Mouse (Mus musculus) hindbrain, embryonic 13.5 days (tissue): Measurements from ENCODE around the gene Apon. TPM values are rescaled to one million over a fixed set of nuclear protein-coding genes. Genes with fewer than 3 reads are reported as not detected.
"Not testable (repeated sequence)": the region's sequence is repeated elsewhere in the genome, so short reads cannot be mapped to it uniquely, and the experiment has no call there.

Experiments
- ATAC-seq: fragments of 200-750 bp; cut with Nextera tagmentation; 2 replicates; pipeline ENCODE4 v1.8.0; 2017; ENCODE audit warnings: moderate TSS enrichment; ENCODE audit not compliant: low FRiP score
- H3K27ac ChIP-seq: fragments of 300-500 bp; sonication (generic); 2 replicates; pipeline ENCODE4 v1.5.1; 2015; ENCODE audit warnings: inconsistent platforms, mild to moderate bottlenecking, moderate library complexity
- H3K27me3 ChIP-seq: fragments of 300-500 bp; sonication (generic); 2 replicates; pipeline ENCODE4 v1.6.1; 2015; ENCODE audit warnings: mild to moderate bottlenecking, inconsistent platforms
- H3K36me3 ChIP-seq: fragments of 300-500 bp; sonication (generic); 2 replicates; pipeline ENCODE4 v1.6.1; 2015; ENCODE audit warnings: mild to moderate bottlenecking, inconsistent platforms
- H3K4me1 ChIP-seq: fragments of 300-500 bp; sonication (generic); replicated peaks from 2 replicates; pipeline ENCODE4 v1.6.1; 2015; ENCODE audit warnings: inconsistent platforms
- H3K4me2 ChIP-seq: fragments of 300-500 bp; sonication (generic); 2 replicates; pipeline ENCODE4 v1.6.1; 2015; ENCODE audit warnings: inconsistent platforms, mild to moderate bottlenecking, moderate library complexity
- H3K4me3 ChIP-seq: fragments of 300-500 bp; sonication (generic); 2 replicates; pipeline ENCODE4 v1.5.1; 2015; ENCODE audit warnings: mild to moderate bottlenecking, inconsistent platforms
- H3K9ac ChIP-seq: fragments of 300-500 bp; sonication (generic); 2 replicates; pipeline ENCODE4 v1.6.1; 2015; ENCODE audit warnings: mild to moderate bottlenecking, inconsistent platforms
- H3K9me3 ChIP-seq: fragments of 300-500 bp; sonication (generic); 2 replicates; pipeline ENCODE4 v1.6.1; 2016; ENCODE audit warnings: inconsistent platforms
- WGBS: fragments of 180-500 bp; shearing (Covaris S2); methylation state at CpG from one replicate; pipeline ENCODE4 v1.1.7; 2015; 5-methylcytosine and 5-hydroxymethylcytosine counted together
- polyA plus RNA-seq: library from polyadenylated mRNA; unstranded; fragments of >200 nt; fragmentation: Nextera tagmentation; extraction: Ambion mirVana; gene quantifications from 2 replicates; pipeline ENCODE4 v1.2.1, GENCODE M21; 2015

Gene Apon
- polyA plus RNA-seq, 1 experiment from 2014 or later, result 0.27 TPM

GRCm38 (mm10) chr10:128237807-128238480, 16.0 kb upstream of the Apon start:
- no peaks in the 10 kb centered on the region for H3K9me3 ChIP-seq
- peaks cover 5% of the 10 kb centered on the region; the same call in 1 of the 2 replicates for H3K4me1 ChIP-seq
- H3K27me3 ChIP-seq, result no peaks in the 10 kb centered on the region
- 73% methylated on average over 15 of the region's 15 CpGs for WGBS
- no peak overlapping the region for H3K9ac ChIP-seq
- peaks cover 22% of the 10 kb centered on the region for H3K36me3 ChIP-seq
- no peak overlapping the region for H3K4me2 ChIP-seq
- no peak overlapping the region for H3K4me3 ChIP-seq
- no peak for ATAC-seq
- no peak overlapping the region for H3K27ac ChIP-seq

- Histone ChIP-seq H3K27me3 (no peaks in the 10 kb centered on the region), H3K4me3 (no peak overlapping the region), H3K4me1 (0 out of 2 replicates have a peak, but pooled peaks cover 3% of the 10 kb centered on the region), H3K9me3 (no peaks in the 10 kb centered on the region), H3K9ac (no peak overlapping the region), H3K27ac (no peak overlapping the region), H3K36me3 (peaks cover 32% of the 10 kb centered on the region), H3K4me2 (no peak overlapping the region)
- ATAC-seq, result no peak
- WGBS, result 96% methylated on average over 4 of the region's 4 CpGs
These were observed 14.8 kb upstream of the Apon start for GRCm38 (mm10) chr10:128239140-128239539.

- Histone ChIP-seq H3K4me3 (no peak overlapping the region), H3K4me2 (no peak overlapping the region), H3K27ac (no peak overlapping the region), H3K36me3 (peaks cover 41% of the 10 kb centered on the region), H3K27me3 (no peaks in the 10 kb centered on the region), H3K4me1 (0 out of 2 replicates have a peak, but pooled peaks cover 3% of the 10 kb centered on the region), H3K9ac (no peak overlapping the region), H3K9me3 (no peaks in the 10 kb centered on the region)
- 94% methylated on average over 18 of the region's 18 CpGs for WGBS
- no peak for ATAC-seq
These were observed 13.8 kb upstream of the Apon start for GRCm38 (mm10) chr10:128240131-128240530.

- WGBS, result 97% methylated on average over 8 of the region's 8 CpGs
- Histone ChIP-seq H3K36me3 (peaks cover 73% of the 10 kb centered on the region), H3K27ac (no peak overlapping the region), H3K27me3 (no peaks in the 10 kb centered on the region), H3K9ac (no peak overlapping the region), H3K9me3 (no peaks in the 10 kb centered on the region), H3K4me3 (no peak overlapping the region), H3K4me1 (no peaks in the 10 kb centered on the region), H3K4me2 (no peak overlapping the region)
- ATAC-seq, result no peak
These were observed 10.6 kb upstream of the Apon start for GRCm38 (mm10) chr10:128243252-128243651.

- Histone ChIP-seq H3K9me3 (no peaks in the 10 kb centered on the region), H3K4me1 (no peaks in the 10 kb centered on the region), H3K4me3 (no peak overlapping the region), H3K4me2 (no peak overlapping the region), H3K27ac (no peak overlapping the region), H3K36me3 (peaks cover 79% of the 10 kb centered on the region), H3K9ac (no peak overlapping the region), H3K27me3 (no peaks in the 10 kb centered on the region)
- ATAC-seq, result no peak
- WGBS, result 97% methylated on average over 15 of the region's 15 CpGs
These were observed 9.8 kb upstream of the Apon start for GRCm38 (mm10) chr10:128244121-128244520.

- Histone ChIP-seq H3K27me3 (no peaks in the 10 kb centered on the region), H3K4me3 (no peak overlapping the region), H3K36me3 (peaks cover 90% of the 10 kb centered on the region), H3K4me1 (no peaks in the 10 kb centered on the region), H3K9me3 (no peaks in the 10 kb centered on the region), H3K27ac (peak overlapping the region; percentile 63), H3K9ac (peak overlapping the region; percentile 43; the same call in 1 of the 2 replicates), H3K4me2 (peak overlapping the region; percentile 15; the same call in 1 of the 2 replicates)
- WGBS, result 86% methylated on average over 17 of the region's 17 CpGs
- ATAC-seq, result no peak
These were observed 6.7 kb upstream of the Apon start for GRCm38 (mm10) chr10:128247020-128247732.

GRCm38 (mm10) chr10:128250565-128250964, 3.3 kb upstream of the Apon start:
- Histone ChIP-seq H3K27ac (no peak overlapping the region), H3K9ac (no peak overlapping the region), H3K9me3 (no peaks in the 10 kb centered on the region), H3K4me2 (no peak overlapping the region), H3K36me3 (peaks cover 75% of the 10 kb centered on the region), H3K4me3 (no peak overlapping the region), H3K27me3 (no peaks in the 10 kb centered on the region), H3K4me1 (no peaks in the 10 kb centered on the region)
- no peak for ATAC-seq
- WGBS, result 95% methylated on average over 13 of the region's 13 CpGs

GRCm38 (mm10) chr10:128255925-128256324, 2.0 kb downstream of the Apon start:
- Histone ChIP-seq H3K9me3 (no peaks in the 10 kb centered on the region), H3K36me3 (peaks cover 23% of the 10 kb centered on the region), H3K4me3 (no peak overlapping the region), H3K27me3 (no peaks in the 10 kb centered on the region), H3K27ac (no peak overlapping the region), H3K4me2 (no peak overlapping the region), H3K9ac (no peak overlapping the region), H3K4me1 (no peaks in the 10 kb centered on the region)
- 88% methylated on average over 8 of the region's 8 CpGs for WGBS
- ATAC-seq, result no peak

GRCm38 (mm10) chr10:128256328-128256727, 2.4 kb downstream of the Apon start:
- no peak overlapping the region for H3K4me3 ChIP-seq
- WGBS, result 93% methylated on average over 8 of the region's 8 CpGs

GRCm38 (mm10) chr10:128258953-128259352, 5.1 kb downstream of the Apon start:
- Histone ChIP-seq H3K27me3 (no peaks in the 10 kb centered on the region), H3K27ac (no peak overlapping the region), H3K36me3 (no peaks in the 10 kb centered on the region), H3K4me3 (no peak overlapping the region), H3K9ac (no peak overlapping the region), H3K9me3 (no peaks in the 10 kb centered on the region), H3K4me2 (no peak overlapping the region), H3K4me1 (no peaks in the 10 kb centered on the region)
- 78% methylated on average over 4 of the region's 4 CpGs for WGBS
- no peak for ATAC-seq

More at GRCm38 (mm10) chr10:128256328-128256727, 2.4 kb downstream of the Apon start:
- Histone ChIP-seq H3K4me1 (no peaks in the 10 kb centered on the region), H3K36me3 (peaks cover 19% of the 10 kb centered on the region), H3K9me3 (no peaks in the 10 kb centered on the region), H3K4me2 (no peak overlapping the region), H3K27me3 (no peaks in the 10 kb centered on the region), H3K27ac (no peak overlapping the region), H3K9ac (no peak overlapping the region)
- no peak for ATAC-seq

- no peaks in the 10 kb centered on the region for H3K27me3 ChIP-seq
- WGBS, result 83% methylated on average over 5 of the region's 5 CpGs
- H3K9ac ChIP-seq, result no peak overlapping the region
- no peak for ATAC-seq
- H3K4me2 ChIP-seq, result no peak overlapping the region
- H3K36me3 ChIP-seq, result no peaks in the 10 kb centered on the region
- H3K4me1 ChIP-seq, result no peaks in the 10 kb centered on the region
- no peak overlapping the region for H3K27ac ChIP-seq
- H3K4me3 ChIP-seq, result no peak overlapping the region
- H3K9me3 ChIP-seq, result no peaks in the 10 kb centered on the region
These were observed 6.0 kb downstream of the Apon start for GRCm38 (mm10) chr10:128259946-128260345.

- 90% methylated on average over 7 of the region's 7 CpGs for WGBS
- H3K4me2 ChIP-seq, H3K9ac ChIP-seq, H3K4me1 ChIP-seq, H3K9me3 ChIP-seq, H3K4me3 ChIP-seq, H3K27me3 ChIP-seq, ATAC-seq, H3K36me3 ChIP-seq, H3K27ac ChIP-seq: not testable (repeated sequence)
These were observed 6.5 kb downstream of the Apon start for GRCm38 (mm10) chr10:128260376-128260775.

- no peak for ATAC-seq
- Histone ChIP-seq H3K4me1 (no peaks in the 10 kb centered on the region), H3K27me3 (no peaks in the 10 kb centered on the region), H3K9ac (no peak overlapping the region), H3K36me3 (no peaks in the 10 kb centered on the region), H3K27ac (no peak overlapping the region), H3K4me3 (no peak overlapping the region), H3K4me2 (no peak overlapping the region), H3K9me3 (no peaks in the 10 kb centered on the region)
- 79% methylated on average over 22 of the region's 22 CpGs for WGBS
These were observed 8.4 kb downstream of the Apon start for GRCm38 (mm10) chr10:128262300-128262699.
